Comparison of ENCODE assay signal across 9 mouse cellular contexts in the genomic region with DNA sequence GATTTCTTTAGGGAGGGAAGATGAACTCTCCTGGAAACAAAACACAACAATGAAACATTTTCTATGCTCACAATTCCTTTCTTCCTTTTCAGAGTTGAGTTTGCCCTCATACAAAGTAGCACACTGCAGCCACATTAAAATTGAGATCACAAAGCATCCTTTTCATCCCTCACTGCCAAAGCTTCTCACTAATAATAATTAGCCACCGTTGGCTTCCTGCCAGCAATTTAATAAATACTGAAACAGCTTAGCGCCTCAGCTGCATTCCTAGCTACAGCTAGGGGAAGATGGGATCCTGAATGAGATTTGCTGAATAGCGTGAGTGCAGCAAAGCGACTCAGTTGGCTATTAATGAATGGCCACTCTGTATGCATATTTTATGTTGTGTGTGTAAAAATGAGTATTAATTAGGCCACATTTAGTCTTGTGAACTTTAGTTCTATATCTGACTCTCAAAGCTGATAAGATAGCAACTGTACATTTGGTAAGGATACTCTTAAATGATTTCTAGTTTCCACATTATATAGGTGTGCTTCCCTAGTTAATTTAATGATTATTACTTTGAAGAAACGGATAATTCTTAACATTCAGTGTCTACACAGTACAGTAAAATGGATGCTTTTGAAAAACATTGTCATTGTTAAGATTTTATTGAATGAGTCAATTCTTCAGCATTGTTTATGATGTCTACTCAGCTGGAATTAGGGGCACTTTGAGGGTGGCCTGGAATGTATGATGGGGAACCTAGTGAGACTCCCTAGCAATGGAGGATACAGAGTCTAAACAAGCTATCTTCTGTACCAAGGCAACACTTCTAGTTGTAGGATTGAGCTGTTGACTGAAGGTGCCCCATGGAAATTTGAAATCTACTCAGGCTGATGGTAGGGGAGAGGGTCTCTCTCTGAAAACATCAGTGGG.
A peak's percentile ranks its signal among the peaks of the same experiment; 100 is the strongest.
DNase-seq lines count a peak whose midpoint lies in the region; ATAC-seq and TF ChIP-seq lines count a peak whose summit lies in the region.
"Had no signal": no experiment of that assay in that cellular context is flagged by ENCODE, and none has a peak within 500 bp of the region (broad histone marks: within the 10 kb centered on the region; RNA-seq: fewer than 3 reads in every experiment).

No protein-coding gene starts in this region.

- no peaks in the 10 kb centered on the region for H3K27me3 ChIP-seq in Patski
- no peaks in the 10 kb centered on the region for H3K27me3 ChIP-seq in hindbrain, embryonic 12.5 days
- no peaks in the 10 kb centered on the region for H3K27me3 ChIP-seq in midbrain, embryonic 14.5 days (ENCODE audit: control insufficient read depth, insufficient read depth, low read length)
- H3K27me3 ChIP-seq: limb, embryonic 12.5 days had no signal

- TF ChIP-seq CTCF in Patski (IDR thresholded peaks at IDR 0.05), result no peak

- no peak overlapping the region for H3K27ac ChIP-seq in hindbrain, embryonic 12.5 days
- peak overlapping the region; percentile 26; the same call in 1 of the 2 replicates for H3K27ac ChIP-seq in midbrain, embryonic 14.5 days (replicated peaks; ENCODE audit: low read depth, low read length)
- H3K27ac ChIP-seq: limb, embryonic 12.5 days had no signal

- CTCF ChIA-PET in Patski (lab: Charles Lee), result no interaction called here

- ATAC-seq in Patski, result peak; percentile 89
- peak; percentile 92 for ATAC-seq in hindbrain, embryonic 12.5 days (ENCODE audit: low FRiP score)
- peak; percentile 88 for ATAC-seq in midbrain, embryonic 14.5 days (ENCODE audit: low FRiP score, low TSS enrichment)

- no peak overlapping the region for H3K4me2 ChIP-seq in hindbrain, embryonic 12.5 days (replicated peaks)
- no peak overlapping the region for H3K4me2 ChIP-seq in midbrain, embryonic 14.5 days (ENCODE audit: low read length)
- H3K4me2 ChIP-seq: limb, embryonic 12.5 days had no signal

- DNase-seq in Patski (ENCODE audit: low read depth, low spot score), result peak; percentile 10
- DNase-seq in cerebellum, adult 11-12 months, result peak; percentile 6
- DNase-seq in midbrain, embryonic 14.5 days, result peak; percentile 94
- DNase-seq in heart, postnatal 14 days, result no peak
- no peak for DNase-seq in lung, postnatal 10 days
- no peak for DNase-seq in thymus, postnatal 25 days
- DNase-seq in ovary, postnatal 10 days (ENCODE audit: low spot score), result no peak

- in situ Hi-C loops in Patski (cut with MboI; ENCODE audit: low pct_unique_long_range_greater_than_20kb), result no loop called here

- intact Hi-C loops in heart, postnatal 14 days (cut with DNase I), result no loop called here

- 36% methylated on average over 5 of the region's 5 CpGs for WGBS in hindbrain, embryonic 12.5 days
- WGBS in midbrain, embryonic 14.5 days, result 19% methylated on average over 5 of the region's 5 CpGs

- no peak overlapping the region for H3K9ac ChIP-seq in hindbrain, embryonic 12.5 days
- H3K9ac ChIP-seq in midbrain, embryonic 14.5 days (replicated peaks; ENCODE audit: low read length), result no peak overlapping the region
- H3K9ac ChIP-seq: limb, embryonic 12.5 days had no signal

- no peaks in the 10 kb centered on the region for H3K4me1 ChIP-seq in hindbrain, embryonic 12.5 days
- H3K4me1 ChIP-seq in midbrain, embryonic 14.5 days (ENCODE audit: control insufficient read depth, insufficient read depth, low read length), result peaks cover 10% of the 10 kb centered on the region; the same call in 1 of the 2 replicates
- H3K4me1 ChIP-seq: limb, embryonic 12.5 days had no signal

- POLR2A ChIA-PET in Patski (lab: Charles Lee), result no interaction called here

- H3K9me3 ChIP-seq in hindbrain, embryonic 12.5 days (replicated peaks), result no peaks in the 10 kb centered on the region
- no peaks in the 10 kb centered on the region for H3K9me3 ChIP-seq in midbrain, embryonic 14.5 days (ENCODE audit: control insufficient read depth, low read length)
- H3K9me3 ChIP-seq: limb, embryonic 12.5 days had no signal

- no peaks in the 10 kb centered on the region for H3K36me3 ChIP-seq in hindbrain, embryonic 12.5 days
- no peaks in the 10 kb centered on the region for H3K36me3 ChIP-seq in midbrain, embryonic 14.5 days (ENCODE audit: control insufficient read depth, insufficient read depth, low read length)
- H3K36me3 ChIP-seq: limb, embryonic 12.5 days had no signal

- H3K4me3 ChIP-seq in hindbrain, embryonic 12.5 days, result no peak overlapping the region
- no peak overlapping the region for H3K4me3 ChIP-seq in midbrain, embryonic 14.5 days (replicated peaks; ENCODE audit: low read depth, low read length)
- H3K4me3 ChIP-seq: limb, embryonic 12.5 days had no signal

Comparison
In these comparisons a context has a peak if more than half of its experiments do, and no peak if none do; other contexts are left out.
1. DNase-seq: peak in Patski (single experiment), cerebellum, adult 11-12 months (single experiment) and midbrain, embryonic 14.5 days (single experiment); none in heart, postnatal 14 days (0 of 2), lung, postnatal 10 days (single experiment), thymus, postnatal 25 days (single experiment) and ovary, postnatal 10 days (single experiment).
2. Peak in every context shown above with its lines, with median percentiles within 50 percentile points of each other: ATAC-seq.